Mouse (Mus musculus) heart, adult 2 months (tissue): ENCODE results near the gene Usp36.

Experiments used
- CTCF ChIP-seq: fragments of 200-600 bp; IDR thresholded peaks from 2 replicates; pipeline ENCODE4 v1.8.1; 2022; ENCODE audit warnings: antibody characterized with exemption, mild to moderate bottlenecking, moderate library complexity
- EP300 ChIP-seq: fragments of 200-500 bp; IDR thresholded peaks from 2 replicates; pipeline ENCODE4 v1.6.1; 2011; ENCODE audit warnings: low read depth, low read length, control low read depth; ENCODE audit not compliant: insufficient read depth

DNA sequence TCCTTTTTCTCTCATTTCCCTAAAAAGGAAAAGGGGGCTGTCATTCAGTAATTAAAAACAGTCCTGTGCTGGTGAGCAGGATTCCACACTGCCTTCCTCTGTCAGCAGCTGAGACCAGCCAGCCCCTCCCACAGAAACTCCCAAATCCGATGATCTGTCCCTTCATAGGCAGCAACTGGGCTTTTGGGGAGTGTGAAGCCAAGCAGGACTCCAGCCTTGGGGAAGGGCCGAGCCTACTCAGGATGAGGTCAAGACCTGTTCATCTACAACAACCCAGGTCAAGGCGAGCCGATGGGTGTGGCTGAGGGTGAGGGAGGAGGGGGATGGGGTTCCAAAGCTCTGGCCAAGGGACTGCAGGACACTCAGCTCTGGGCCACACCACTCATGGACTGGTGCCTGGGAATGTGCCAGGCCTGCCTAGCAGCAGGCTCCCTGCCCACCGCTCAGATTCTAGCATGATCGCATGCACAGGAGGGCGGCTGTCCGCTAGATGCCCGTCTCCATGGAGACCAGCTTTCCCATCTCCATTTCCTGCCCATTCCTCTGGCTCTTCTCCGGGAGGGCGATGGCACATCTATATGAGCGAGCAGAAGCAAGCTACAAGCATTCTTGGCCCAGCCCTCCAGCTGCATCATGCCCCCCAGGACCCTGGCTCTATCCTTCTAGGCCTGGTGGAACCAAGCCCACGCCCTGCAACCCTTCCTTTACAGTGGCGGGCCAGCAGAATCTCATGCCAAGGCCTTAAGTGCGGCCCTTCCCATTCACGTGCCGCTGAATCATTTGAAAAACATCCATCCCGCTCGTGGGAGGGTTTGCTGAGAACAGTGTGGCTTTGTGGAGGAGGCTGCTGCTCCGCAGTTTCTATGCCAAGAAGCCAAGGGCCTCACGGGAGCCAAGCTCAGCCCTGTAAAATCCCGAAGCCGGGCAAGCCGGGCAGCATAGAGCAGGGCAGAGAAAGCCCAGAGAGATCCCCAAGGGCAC is 37.2 kb upstream of the Usp36 start:
- TF ChIP-seq CTCF (no peak), EP300 (no peak; the same call in 1 of the 2 replicates)
